Mouse (Mus musculus) megakaryocyte, embryonic 14.5 days (primary cell): ENCODE results near the gene Aloxe3. TPM values are rescaled to one million over a fixed set of nuclear protein-coding genes. Genes with fewer than 3 reads are reported as not detected.

Experiments used
- H3K27me3 ChIP-seq: replicated peaks from 2 replicates; pipeline ENCODE3; 2012; ENCODE audit warnings: inconsistent platforms
- H3K36me3 ChIP-seq: replicated peaks from 2 replicates; pipeline ENCODE3; 2012; ENCODE audit warnings: low read length, inconsistent platforms, mixed read lengths
- H3K4me1 ChIP-seq: 2 replicates; pipeline ENCODE4 v1.6.1; 2012; ENCODE audit warnings: inconsistent platforms
- H3K4me3 ChIP-seq: replicated peaks from 2 replicates; pipeline ENCODE3; 2012; ENCODE audit warnings: moderate library complexity, mild to moderate bottlenecking, inconsistent platforms
- H3K9me3 ChIP-seq: 2 replicates; pipeline ENCODE4 v1.6.1; 2012; ENCODE audit warnings: inconsistent platforms
- FLI1 ChIP-seq: IDR thresholded peaks from 2 replicates; pipeline ENCODE4 v1.6.1; 2012; ENCODE audit warnings: low read length, inconsistent platforms, mixed read lengths
- GATA1 ChIP-seq: IDR thresholded peaks from 3 replicates; pipeline ENCODE4 v1.6.1; 2012; ENCODE audit warnings: mixed read lengths, low read length, inconsistent platforms, borderline replicate concordance
- polyA plus RNA-seq: library from polyadenylated mRNA; stranded (reverse); fragments of >175 nt; gene quantifications from 2 replicates; pipeline ENCODE4 v1.2.3, GENCODE M21; 2012; ENCODE audit warnings: low replicate concordance; ENCODE audit not compliant: insufficient read depth

The Aloxe3 gene
- polyA plus RNA-seq, 1 experiment, result not detected

- no peak for TF ChIP-seq GATA1
- no peak for TF ChIP-seq FLI1
- Histone ChIP-seq H3K27me3 (no peaks in the 10 kb centered on the region), H3K9me3 (no peaks in the 10 kb centered on the region), H3K4me3 (peak overlapping the region; percentile 93), H3K36me3 (peaks cover 58% of the 10 kb centered on the region), H3K4me1 (peaks cover 96% of the 10 kb centered on the region)
These were observed 24.9 kb upstream of the Aloxe3 start for GRCm38 (mm10) chr11:69100639-69101360.

GRCm38 (mm10) chr11:69101604-69102402, 23.9 kb upstream of the Aloxe3 start:
- Histone ChIP-seq H3K4me3 (peak overlapping the region; percentile 67), H3K9me3 (no peaks in the 10 kb centered on the region), H3K36me3 (peaks cover 68% of the 10 kb centered on the region), H3K27me3 (no peaks in the 10 kb centered on the region), H3K4me1 (peaks cover 94% of the 10 kb centered on the region)
- TF ChIP-seq GATA1 (no peak), FLI1 (no peak)

GRCm38 (mm10) chr11:69102403-69102725, 23.3 kb upstream of the Aloxe3 start:
- Histone ChIP-seq H3K36me3 (peaks cover 74% of the 10 kb centered on the region), H3K4me1 (peaks cover 92% of the 10 kb centered on the region), H3K9me3 (no peaks in the 10 kb centered on the region), H3K4me3 (peak overlapping the region; percentile 67), H3K27me3 (no peaks in the 10 kb centered on the region)
- TF ChIP-seq FLI1 (no peak), GATA1 (no peak)

GRCm38 (mm10) chr11:69103121-69103520, 22.6 kb upstream of the Aloxe3 start:
- Histone ChIP-seq H3K9me3 (no peaks in the 10 kb centered on the region), H3K4me1 (peaks cover 90% of the 10 kb centered on the region), H3K4me3 (no peak overlapping the region), H3K36me3 (peaks cover 81% of the 10 kb centered on the region), H3K27me3 (no peaks in the 10 kb centered on the region)
- TF ChIP-seq FLI1 (no peak), GATA1 (no peak)

DNA sequence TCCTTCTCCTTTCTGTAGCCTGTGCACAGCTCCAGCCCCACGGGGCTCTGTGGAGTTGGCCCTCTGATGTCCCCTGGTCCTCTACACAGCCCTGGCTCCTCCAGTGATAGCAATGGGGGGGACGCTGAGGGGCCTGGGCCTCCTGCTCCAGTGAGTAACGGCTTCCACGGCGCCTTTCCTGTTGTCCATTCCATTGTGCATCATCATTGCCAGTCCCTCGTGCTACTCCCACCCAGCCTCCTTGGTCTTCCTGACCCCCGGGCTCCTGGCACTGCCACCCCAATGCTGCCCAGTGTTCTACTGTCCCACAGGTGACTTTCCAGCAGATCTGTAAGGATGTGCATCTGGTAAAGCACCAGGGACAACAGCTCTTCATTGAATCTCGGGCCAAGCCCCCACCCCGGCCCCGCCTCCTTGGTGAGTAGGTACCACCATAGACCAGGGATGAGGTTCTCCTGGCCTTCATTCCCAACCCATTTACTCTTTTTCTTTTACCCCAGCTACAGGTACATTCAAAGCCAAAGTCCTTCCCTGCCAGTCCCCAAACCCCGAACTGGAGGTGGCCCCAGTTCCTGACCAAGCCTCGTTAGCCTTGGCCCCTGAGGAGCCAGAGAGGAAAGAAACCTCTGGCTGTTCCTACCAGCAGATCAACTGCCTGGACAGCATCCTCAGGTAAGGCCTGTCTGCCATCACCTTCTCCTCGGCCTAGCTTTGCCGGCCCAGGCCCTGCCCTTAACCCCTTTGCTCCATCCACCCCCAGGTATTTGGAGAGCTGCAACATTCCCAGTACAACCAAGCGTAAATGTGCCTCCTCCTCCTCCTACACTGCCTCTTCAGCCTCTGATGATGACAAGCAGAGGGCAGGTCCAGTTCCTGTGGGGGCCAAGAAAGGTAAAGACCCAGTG, 21.9 kb upstream of the Aloxe3 start:
- Histone ChIP-seq H3K9me3 (no peaks in the 10 kb centered on the region), H3K4me3 (no peak overlapping the region), H3K27me3 (no peaks in the 10 kb centered on the region), H3K4me1 (peaks cover 85% of the 10 kb centered on the region), H3K36me3 (peaks cover 88% of the 10 kb centered on the region)
- TF ChIP-seq GATA1 (no peak), FLI1 (no peak)

DNA sequence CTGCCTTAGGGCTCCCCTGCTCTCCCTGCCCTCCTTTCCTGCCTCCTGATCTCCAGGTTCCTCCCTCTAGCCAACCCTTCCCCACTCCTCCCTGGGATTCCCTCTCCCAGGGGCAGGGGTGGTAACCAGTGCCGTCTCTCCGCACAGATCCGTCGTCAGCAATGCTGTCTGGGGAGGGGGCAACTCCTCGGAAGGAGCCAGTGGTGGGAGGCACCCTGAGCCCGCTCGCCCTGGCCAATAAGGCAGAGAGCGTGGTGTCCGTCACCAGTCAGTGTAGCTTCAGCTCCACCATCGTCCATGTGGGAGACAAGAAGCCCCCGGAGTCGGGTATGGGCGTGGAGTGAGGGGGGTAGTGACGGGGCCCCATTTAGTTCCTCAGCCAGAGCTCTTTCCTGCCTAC, 21.2 kb upstream of the Aloxe3 start:
- Histone ChIP-seq H3K27me3 (no peaks in the 10 kb centered on the region), H3K4me3 (peak overlapping the region; percentile 25), H3K36me3 (peaks cover 95% of the 10 kb centered on the region), H3K9me3 (no peaks in the 10 kb centered on the region), H3K4me1 (peaks cover 85% of the 10 kb centered on the region)
- TF ChIP-seq GATA1, result no peak
- TF ChIP-seq FLI1, result no peak

DNA sequence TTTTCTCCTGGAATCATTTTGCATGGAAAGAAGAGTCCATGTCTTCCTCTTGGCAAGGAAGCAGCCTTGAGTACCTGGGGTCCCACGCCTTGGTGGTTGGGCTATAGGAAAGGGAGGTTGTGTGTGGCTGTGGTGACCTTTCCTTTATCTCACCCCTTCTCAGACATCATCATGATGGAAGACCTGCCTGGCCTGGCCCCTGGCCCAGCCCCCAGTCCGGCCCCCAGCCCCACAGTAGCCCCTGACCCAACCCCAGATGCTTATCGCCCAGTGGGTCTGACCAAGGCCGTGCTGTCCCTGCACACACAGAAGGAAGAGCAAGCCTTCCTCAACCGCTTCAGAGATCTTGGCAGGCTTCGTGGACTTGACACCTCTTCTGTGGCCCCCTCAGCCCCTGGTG, 20.5 kb upstream of the Aloxe3 start:
- no peaks in the 10 kb centered on the region for H3K9me3 ChIP-seq
- peaks cover 85% of the 10 kb centered on the region for H3K4me1 ChIP-seq
- H3K27me3 ChIP-seq, result no peaks in the 10 kb centered on the region
- TF ChIP-seq FLI1, result no peak
- no peak for TF ChIP-seq GATA1
- no peak overlapping the region for H3K4me3 ChIP-seq
- H3K36me3 ChIP-seq, result peaks cover 98% of the 10 kb centered on the region

- no peak for TF ChIP-seq GATA1
- no peak for TF ChIP-seq FLI1
- peaks cover 85% of the 10 kb centered on the region for H3K4me1 ChIP-seq
- H3K36me3 ChIP-seq, result peaks cover 93% of the 10 kb centered on the region
- H3K4me3 ChIP-seq, result no peak overlapping the region
- H3K9me3 ChIP-seq, result no peaks in the 10 kb centered on the region
- H3K27me3 ChIP-seq, result no peaks in the 10 kb centered on the region
These were observed 19.9 kb upstream of the Aloxe3 start for GRCm38 (mm10) chr11:69105796-69106195.

DNA sequence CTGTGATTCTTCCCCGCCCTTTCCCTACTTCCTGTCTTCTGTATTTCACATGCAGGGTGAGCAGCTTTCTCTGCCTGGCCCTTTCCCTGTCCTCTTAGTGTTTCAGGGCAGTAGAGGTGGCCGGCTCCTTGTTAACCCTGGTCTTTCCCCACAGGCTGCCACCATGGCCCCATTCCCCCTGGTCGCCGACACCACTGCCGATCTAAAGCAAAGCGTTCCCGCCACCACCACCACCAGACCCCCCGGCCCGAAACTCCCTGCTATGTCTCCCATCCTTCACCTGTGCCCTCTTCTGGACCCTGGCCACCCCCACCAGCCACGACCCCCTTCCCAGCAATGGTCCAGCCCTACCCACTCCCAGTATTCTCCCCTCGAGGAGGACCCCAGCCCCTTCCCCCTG, 19.4 kb upstream of the Aloxe3 start:
- peaks cover 88% of the 10 kb centered on the region for H3K36me3 ChIP-seq
- no peak overlapping the region for H3K4me3 ChIP-seq
- H3K27me3 ChIP-seq, result no peaks in the 10 kb centered on the region
- peaks cover 85% of the 10 kb centered on the region for H3K4me1 ChIP-seq
- H3K9me3 ChIP-seq, result no peaks in the 10 kb centered on the region
- no peak for TF ChIP-seq FLI1
- no peak for TF ChIP-seq GATA1

DNA sequence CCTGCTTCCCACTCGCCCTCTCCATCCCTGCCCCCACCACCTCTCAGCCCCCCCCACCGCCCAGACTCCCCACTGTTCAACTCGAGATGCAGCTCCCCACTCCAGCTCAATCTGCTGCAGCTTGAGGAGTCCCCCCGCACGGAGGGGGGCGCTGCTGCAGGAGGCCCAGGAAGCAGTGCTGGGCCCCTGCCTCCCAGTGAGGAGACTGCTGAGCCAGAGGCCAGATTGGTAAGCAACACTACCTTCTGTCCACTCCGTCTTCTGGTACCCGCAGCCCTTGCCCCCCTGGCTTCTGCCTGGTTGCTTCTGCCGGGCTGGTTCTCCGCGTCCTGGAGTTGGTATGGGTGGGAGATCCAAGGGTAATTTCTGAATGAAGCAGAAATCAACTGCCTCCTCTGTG, 18.9 kb upstream of the Aloxe3 start:
- H3K4me3 ChIP-seq, result no peak overlapping the region
- peaks cover 85% of the 10 kb centered on the region for H3K4me1 ChIP-seq
- no peaks in the 10 kb centered on the region for H3K9me3 ChIP-seq
- peaks cover 82% of the 10 kb centered on the region for H3K36me3 ChIP-seq
- TF ChIP-seq FLI1 (no peak), GATA1 (no peak)
- H3K27me3 ChIP-seq, result no peaks in the 10 kb centered on the region
